Mouse (Mus musculus) kidney, embryonic 16.5 days (tissue): ENCODE data around the gene Htr2b. TPM values are rescaled to one million over a fixed set of nuclear protein-coding genes. Genes with fewer than 3 reads are reported as not detected.

Source experiments
- ATAC-seq: fragments of 200-750 bp; cut with Nextera tagmentation; 2 replicates; pipeline ENCODE4 v1.8.0; 2017; ENCODE audit warnings: moderate TSS enrichment; ENCODE audit not compliant: low FRiP score, low TSS enrichment
- H3K27ac ChIP-seq: fragments of 300-500 bp; sonication (generic); 2 replicates; pipeline ENCODE4 v1.5.1; 2014; ENCODE audit warnings: low read length
- H3K27me3 ChIP-seq: fragments of 300-500 bp; sonication (generic); 2 replicates; pipeline ENCODE4 v1.6.1; 2014; ENCODE audit warnings: low read length, control low read depth, mixed read lengths; ENCODE audit not compliant: insufficient read depth
- H3K36me3 ChIP-seq: fragments of 300-500 bp; sonication (generic); 2 replicates; pipeline ENCODE4 v1.6.1; 2014; ENCODE audit warnings: low read length, control low read depth, mixed read lengths; ENCODE audit not compliant: insufficient read depth
- H3K4me1 ChIP-seq: fragments of 300-500 bp; sonication (generic); 2 replicates; pipeline ENCODE4 v1.6.1; 2014; ENCODE audit warnings: low read length, control low read depth, mixed read lengths; ENCODE audit not compliant: insufficient read depth
- H3K4me2 ChIP-seq: fragments of 300-500 bp; sonication (generic); replicated peaks from 2 replicates; pipeline ENCODE4 v1.6.1; 2014; ENCODE audit warnings: low read depth, low read length
- H3K4me3 ChIP-seq: fragments of 300-500 bp; sonication (generic); 2 replicates; pipeline ENCODE4 v1.5.1; 2014; ENCODE audit warnings: mild to moderate bottlenecking, low read length
- H3K9ac ChIP-seq: fragments of 300-500 bp; sonication (generic); replicated peaks from 2 replicates; pipeline ENCODE4 v1.6.1; 2014; ENCODE audit warnings: low read length
- H3K9me3 ChIP-seq: fragments of 300-500 bp; sonication (generic); 2 replicates; pipeline ENCODE4 v1.6.1; 2016; ENCODE audit warnings: low read length, control low read depth
- WGBS: fragments of 180-500 bp; shearing (Covaris S2); extraction: QIAGEN DNeasy Blood & Tissue Kit; methylation state at CpG from one replicate; pipeline ENCODE4 v1.1.7; 2014; 5-methylcytosine and 5-hydroxymethylcytosine counted together
- polyA plus RNA-seq: library from polyadenylated mRNA; unstranded; fragments of >200 nt; fragmentation: Nextera tagmentation; extraction: Ambion mirVana; gene quantifications from 2 replicates; pipeline ENCODE4 v1.2.1, GENCODE M21; 2015

The Htr2b gene
- polyA plus RNA-seq, 1 experiment from 2014 or later: 0.60 TPM

GRCm38 (mm10) chr1:86119549-86119948 lies 7.8 kb upstream of the Htr2b start:
- Histone ChIP-seq H3K4me3 (no peak overlapping the region), H3K9ac (no peak overlapping the region), H3K9me3 (no peaks in the 10 kb centered on the region), H3K36me3 (peaks cover 41% of the 10 kb centered on the region), H3K4me1 (0 out of 2 replicates have a peak, but pooled peaks cover 2% of the 10 kb centered on the region), H3K27me3 (no peaks in the 10 kb centered on the region), H3K4me2 (no peak overlapping the region), H3K27ac (no peak overlapping the region)
- WGBS: 51% methylated on average over 4 of the region's 4 CpGs
- ATAC-seq: peak; percentile 77

GRCm38 (mm10) chr1:86114141-86114540 lies 2.4 kb upstream of the Htr2b start:
- Histone ChIP-seq H3K4me3 (no peak overlapping the region), H3K27ac (no peak overlapping the region), H3K27me3 (no peaks in the 10 kb centered on the region), H3K9ac (no peak overlapping the region), H3K36me3 (peaks cover 17% of the 10 kb centered on the region; the same call in 1 of the 2 replicates), H3K4me1 (0 out of 2 replicates have a peak, but pooled peaks cover 2% of the 10 kb centered on the region), H3K4me2 (no peak overlapping the region), H3K9me3 (no peaks in the 10 kb centered on the region)
- WGBS: 67% methylated on average over 3 of the region's 3 CpGs
- ATAC-seq: no peak

- Histone ChIP-seq H3K36me3 (no peaks in the 10 kb centered on the region), H3K9ac (no peak overlapping the region), H3K9me3 (no peaks in the 10 kb centered on the region), H3K27me3 (no peaks in the 10 kb centered on the region), H3K4me2 (no peak overlapping the region), H3K4me1 (no peaks in the 10 kb centered on the region), H3K4me3 (no peak overlapping the region), H3K27ac (no peak overlapping the region)
- WGBS: 92% methylated on average over 1 of the region's 1 CpGs
- no peak for ATAC-seq
Measured at GRCm38 (mm10) chr1:86105054-86105453, 6.7 kb downstream of the Htr2b start.

DNA sequence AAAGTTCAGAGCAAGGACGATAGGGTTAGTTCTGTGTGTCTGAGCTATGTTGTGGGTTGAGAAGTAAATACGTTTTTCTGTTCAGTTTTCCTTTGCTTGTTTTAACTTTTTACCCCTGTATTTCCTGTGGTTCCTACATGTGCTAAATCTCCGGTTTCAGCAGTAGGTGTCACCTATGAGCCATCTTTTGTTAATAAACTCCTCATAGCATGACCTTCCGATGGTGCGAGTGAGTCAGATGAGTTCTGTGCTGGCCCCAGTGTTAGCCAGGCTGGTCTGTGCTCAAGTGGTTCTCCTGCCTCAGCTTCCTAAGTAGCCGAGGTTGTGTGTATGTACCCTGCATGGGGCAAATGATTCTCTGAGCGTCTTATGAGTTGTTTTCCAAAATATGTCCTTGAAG lies 17.4 kb downstream of the Htr2b start:
- Histone ChIP-seq H3K4me2 (no peak overlapping the region), H3K4me3 (no peak overlapping the region), H3K4me1 (no peaks in the 10 kb centered on the region), H3K27me3 (no peaks in the 10 kb centered on the region), H3K27ac (no peak overlapping the region), H3K36me3 (peaks cover 56% of the 10 kb centered on the region), H3K9me3 (no peaks in the 10 kb centered on the region), H3K9ac (no peak overlapping the region)
- WGBS: 78% methylated on average over 7 of the region's 7 CpGs
- no peak for ATAC-seq

GRCm38 (mm10) chr1:86076565-86076964 lies 35.2 kb downstream of the Htr2b start:
- no peaks in the 10 kb centered on the region for H3K9me3 ChIP-seq
- peaks cover 59% of the 10 kb centered on the region for H3K36me3 ChIP-seq
- H3K4me2 ChIP-seq: no peak overlapping the region
- H3K4me3 ChIP-seq: no peak overlapping the region
- H3K27ac ChIP-seq: no peak overlapping the region
- H3K9ac ChIP-seq: no peak overlapping the region
- WGBS: 100% methylated on average over 2 of the region's 2 CpGs
- H3K27me3 ChIP-seq: no peaks in the 10 kb centered on the region
- ATAC-seq: no peak
- no peaks in the 10 kb centered on the region for H3K4me1 ChIP-seq

- WGBS: under 1% methylated on average over 47 of the region's 47 CpGs
- ATAC-seq: peak; percentile 94
- H3K4me3 ChIP-seq: peak within 1 kb of the TSS; percentile 85
Measured at GRCm38 (mm10) chr1:86064271-86064991, 47.3 kb downstream of the Htr2b start, which contains the start of gene Psmd1. Gene Psmd1, plus strand, starts transcription at chr1:86064387.

DNA sequence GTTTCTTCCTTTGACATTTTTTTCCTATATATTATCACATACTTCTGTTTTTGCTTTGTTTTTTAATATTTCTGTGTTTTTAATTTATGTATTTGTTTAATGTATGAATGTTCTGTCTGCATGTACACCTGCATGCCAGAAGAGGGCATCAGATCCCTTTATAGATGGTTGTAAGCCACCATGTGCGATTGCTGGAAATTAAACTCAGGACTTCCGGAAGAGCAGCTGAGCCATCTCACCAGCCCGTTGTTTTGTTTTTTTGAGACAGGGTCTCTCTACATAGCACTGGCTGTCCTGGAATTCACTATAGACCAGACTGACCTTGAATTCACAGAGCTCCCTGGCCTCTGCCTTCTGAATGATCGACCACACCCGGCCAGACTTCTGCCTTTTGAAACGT lies 49.2 kb downstream of the Htr2b start:
- Histone ChIP-seq H3K4me2 (no peak overlapping the region), H3K36me3 (no peaks in the 10 kb centered on the region), H3K27me3 (no peaks in the 10 kb centered on the region), H3K9ac (no peak overlapping the region), H3K9me3 (no peaks in the 10 kb centered on the region), H3K4me1 (peaks cover 16% of the 10 kb centered on the region), H3K27ac (no peak overlapping the region), H3K4me3 (no peak overlapping the region)
- no peak for ATAC-seq
- 76% methylated on average over 6 of the region's 6 CpGs for WGBS

More at GRCm38 (mm10) chr1:86064271-86064991, 47.3 kb downstream of the Htr2b start, which contains the start of gene Psmd1:
- Histone ChIP-seq H3K27ac (peak within 1 kb of the TSS; percentile 59), H3K9ac (peak within 1 kb of the TSS; percentile 94), H3K9me3 (no peaks in the 10 kb centered on the region), H3K4me2 (peak within 1 kb of the TSS; percentile 85), H3K36me3 (no peaks in the 10 kb centered on the region), H3K27me3 (no peaks in the 10 kb centered on the region), H3K4me1 (peaks cover 12% of the 10 kb centered on the region)

DNA sequence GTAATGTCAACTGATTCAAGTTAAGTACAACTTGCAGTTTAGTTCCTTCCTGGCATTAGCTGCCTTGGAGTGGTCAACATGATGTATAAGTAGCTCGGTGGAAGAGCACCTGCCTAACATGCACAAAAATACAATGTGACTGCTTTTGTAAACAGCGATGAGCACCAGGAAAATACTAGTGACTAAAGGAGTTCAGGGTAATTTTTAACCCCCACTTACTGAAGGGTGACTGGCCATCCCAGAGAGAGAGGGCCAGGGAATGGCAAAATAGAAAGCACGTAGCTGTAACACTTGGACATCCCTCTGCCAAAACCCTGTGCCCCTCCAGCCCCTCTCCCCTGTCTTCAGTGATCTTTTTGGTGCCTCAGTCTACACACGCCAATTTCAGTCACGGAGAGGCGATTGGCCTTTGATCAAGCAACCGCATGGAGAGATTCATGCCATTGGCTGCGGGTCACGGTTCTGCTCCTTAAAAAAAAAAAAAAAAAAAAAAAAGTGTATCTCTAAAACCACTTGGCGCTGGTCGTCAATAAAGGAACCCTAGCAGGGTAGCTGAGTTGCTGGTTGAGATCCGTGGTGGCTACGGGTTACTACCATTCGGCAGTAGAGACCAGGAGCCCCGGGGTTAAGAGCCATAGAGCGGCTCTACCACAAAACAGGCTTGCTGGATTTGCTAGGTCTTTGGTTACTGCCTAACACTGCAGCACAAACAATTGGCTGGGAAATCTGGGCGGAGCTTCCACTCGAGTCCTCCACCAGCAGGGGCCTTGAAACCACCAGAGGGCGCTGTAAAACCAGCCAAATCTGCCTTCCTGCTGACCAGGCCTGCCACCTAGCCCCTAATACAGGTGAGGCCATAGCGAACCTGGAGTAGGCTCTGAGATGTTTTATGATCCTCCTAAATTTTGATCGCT lies 52.7 kb downstream of the Htr2b start:
- H3K9me3 ChIP-seq: no peaks in the 10 kb centered on the region
- H3K36me3 ChIP-seq: no peaks in the 10 kb centered on the region
- peak overlapping the region; percentile 48 for H3K4me3 ChIP-seq
- peak overlapping the region; percentile 66 for H3K4me2 ChIP-seq
- peak overlapping the region; percentile 59 for H3K9ac ChIP-seq
- 8% methylated on average over 21 of the region's 21 CpGs for WGBS
- ATAC-seq: peak; percentile 90
- H3K4me1 ChIP-seq: peaks cover 4% of the 10 kb centered on the region
- peak overlapping the region; percentile 62 for H3K27ac ChIP-seq
- no peaks in the 10 kb centered on the region for H3K27me3 ChIP-seq

GRCm38 (mm10) chr1:86056284-86056683 lies 55.5 kb downstream of the Htr2b start:
- Histone ChIP-seq H3K27ac (no peak overlapping the region), H3K27me3 (no peaks in the 10 kb centered on the region), H3K9ac (no peak overlapping the region), H3K9me3 (no peaks in the 10 kb centered on the region), H3K4me3 (no peak overlapping the region), H3K36me3 (no peaks in the 10 kb centered on the region), H3K4me1 (peaks cover 4% of the 10 kb centered on the region), H3K4me2 (no peak overlapping the region)
- no peak for ATAC-seq
- WGBS: 92% methylated on average over 4 of the region's 4 CpGs
